In genomic region chr15:95314121-95314807, GRCm38 (mm10) we compare ENCODE assay signal across 12 mouse cellular contexts.
DNase-seq lines count a peak whose midpoint lies in the region; ATAC-seq and TF ChIP-seq lines count a peak whose summit lies in the region.
"Had no signal": no experiment of that assay in that cellular context is flagged by ENCODE, and none has a peak within 500 bp of the region (broad histone marks: within the 10 kb centered on the region; RNA-seq: fewer than 3 reads in every experiment).

No protein-coding gene starts in this region.

- H3K9ac ChIP-seq in embryonic facial prominence, embryonic 11.5 days (replicated peaks; ENCODE audit: low read length): no peak overlapping the region
- H3K9ac ChIP-seq in midbrain, embryonic 11.5 days (ENCODE audit: low read length): no peak overlapping the region
- no peak overlapping the region for H3K9ac ChIP-seq in hindbrain, embryonic 12.5 days
- H3K9ac ChIP-seq in heart, adult 2 months (ENCODE audit: low read depth, low read length): no peak overlapping the region
- H3K9ac ChIP-seq: limb, embryonic 15.5 days had no signal

- WGBS in embryonic facial prominence, embryonic 11.5 days: 51% methylated on average over 16 of the region's 16 CpGs
- 66% methylated on average over 16 of the region's 16 CpGs for WGBS in embryonic facial prominence, embryonic 10.5 days
- WGBS in midbrain, embryonic 11.5 days: 77% methylated on average over 16 of the region's 16 CpGs
- WGBS in midbrain, embryonic 10.5 days: 81% methylated on average over 16 of the region's 16 CpGs
- WGBS in hindbrain, embryonic 12.5 days: 42% methylated on average over 16 of the region's 16 CpGs
- 55% methylated on average over 16 of the region's 16 CpGs for WGBS in heart, adult 2 months

- H3K27ac ChIP-seq in embryonic facial prominence, embryonic 11.5 days (replicated peaks; ENCODE audit: low read depth, low read length): no peak overlapping the region
- no peak overlapping the region for H3K27ac ChIP-seq in embryonic facial prominence, embryonic 10.5 days (replicated peaks)
- H3K27ac ChIP-seq in midbrain, embryonic 11.5 days (ENCODE audit: low read depth, low read length): peak overlapping the region; percentile 2; the same call in 1 of the 2 replicates
- H3K27ac ChIP-seq in midbrain, embryonic 10.5 days (replicated peaks): no peak overlapping the region
- peak overlapping the region; percentile 62; the same call in 1 of the 2 replicates for H3K27ac ChIP-seq in hindbrain, embryonic 12.5 days
- H3K27ac ChIP-seq in heart, adult 2 months: no peak overlapping the region
- H3K27ac ChIP-seq: limb, embryonic 15.5 days; macrophage had no signal

- H3K79me2 ChIP-seq in heart, adult 2 months (replicated peaks; ENCODE audit: control insufficient read depth, insufficient read depth, low read length): no peaks in the 10 kb centered on the region

- no peak for TF ChIP-seq POLR2A in heart, adult 2 months (IDR thresholded peaks at IDR 0.05; ENCODE audit: insufficient read depth, low read depth, low read length)

- TF ChIP-seq CTCF in heart, adult 2 months (IDR thresholded peaks at IDR 0.05): no peak

- no peak for ATAC-seq in embryonic facial prominence, embryonic 11.5 days (replicated peaks; ENCODE audit: insufficient number of reproducible peaks, low FRiP score, low TSS enrichment, low read depth)
- no peak; the same call in 1 of the 2 replicates for ATAC-seq in midbrain, embryonic 11.5 days (ENCODE audit: low FRiP score)
- ATAC-seq in hindbrain, embryonic 12.5 days (ENCODE audit: low FRiP score): peak; percentile 78
- ATAC-seq: activated CD4-positive, CD25-positive, alpha-beta regulatory T cell, adult 4 months; intestine, postnatal 0 days had no signal

- TF ChIP-seq EP300 in heart, adult 2 months (IDR thresholded peaks at IDR 0.05; ENCODE audit: insufficient read depth, low read depth, low read length): no peak

- no peak overlapping the region for H3K4me3 ChIP-seq in embryonic facial prominence, embryonic 11.5 days (ENCODE audit: low read depth, low read length)
- H3K4me3 ChIP-seq in embryonic facial prominence, embryonic 10.5 days: no peak overlapping the region
- no peak overlapping the region for H3K4me3 ChIP-seq in midbrain, embryonic 11.5 days (ENCODE audit: low read depth, low read length)
- H3K4me3 ChIP-seq in midbrain, embryonic 10.5 days: no peak overlapping the region
- no peak overlapping the region for H3K4me3 ChIP-seq in hindbrain, embryonic 12.5 days
- H3K4me3 ChIP-seq in heart, adult 2 months: no peak overlapping the region
- H3K4me3 ChIP-seq: limb, embryonic 15.5 days had no signal

- no peak overlapping the region for H3K4me2 ChIP-seq in embryonic facial prominence, embryonic 11.5 days (ENCODE audit: low read depth, low read length)
- H3K4me2 ChIP-seq in midbrain, embryonic 11.5 days: no peak overlapping the region
- H3K4me2 ChIP-seq in hindbrain, embryonic 12.5 days (replicated peaks): no peak overlapping the region
- H3K4me2 ChIP-seq: limb, embryonic 15.5 days had no signal

- no peaks in the 10 kb centered on the region for H3K36me3 ChIP-seq in embryonic facial prominence, embryonic 11.5 days (replicated peaks; ENCODE audit: control insufficient read depth, insufficient read depth, low read depth, low read length)
- H3K36me3 ChIP-seq in embryonic facial prominence, embryonic 10.5 days (replicated peaks): no peaks in the 10 kb centered on the region
- no peaks in the 10 kb centered on the region for H3K36me3 ChIP-seq in midbrain, embryonic 11.5 days (ENCODE audit: control insufficient read depth, insufficient read depth, low read length)
- H3K36me3 ChIP-seq in midbrain, embryonic 10.5 days: no peaks in the 10 kb centered on the region
- no peaks in the 10 kb centered on the region for H3K36me3 ChIP-seq in hindbrain, embryonic 12.5 days
- H3K36me3 ChIP-seq in heart, adult 2 months (ENCODE audit: control insufficient read depth, insufficient read depth, low read length): no peaks in the 10 kb centered on the region
- H3K36me3 ChIP-seq: limb, embryonic 15.5 days had no signal

- H3K4me1 ChIP-seq in embryonic facial prominence, embryonic 11.5 days (ENCODE audit: control insufficient read depth, insufficient read depth, low read length): no peaks in the 10 kb centered on the region
- H3K4me1 ChIP-seq in embryonic facial prominence, embryonic 10.5 days: peaks cover 13% of the 10 kb centered on the region
- no peaks in the 10 kb centered on the region for H3K4me1 ChIP-seq in midbrain, embryonic 11.5 days (ENCODE audit: control insufficient read depth, insufficient read depth, low read length)
- no peaks in the 10 kb centered on the region for H3K4me1 ChIP-seq in midbrain, embryonic 10.5 days
- peaks cover 20% of the 10 kb centered on the region; the same call in 1 of the 2 replicates for H3K4me1 ChIP-seq in hindbrain, embryonic 12.5 days
- no peaks in the 10 kb centered on the region for H3K4me1 ChIP-seq in heart, adult 2 months (ENCODE audit: control insufficient read depth, insufficient read depth, low read length)
- H3K4me1 ChIP-seq: limb, embryonic 15.5 days had no signal

- peak; percentile 5 for DNase-seq in embryonic facial prominence, embryonic 11.5 days (ENCODE audit: low spot score)
- DNase-seq in embryonic facial prominence, embryonic 10.5 days (ENCODE audit: low spot score): no peak
- no peak for DNase-seq in midbrain, embryonic 11.5 days (ENCODE audit: low spot score, missing footprints)
- no peak for DNase-seq in midbrain, embryonic 10.5 days (ENCODE audit: low spot score)
- peak; percentile 70 for DNase-seq in retina, embryonic 14.5 days (ENCODE audit: low spot score)
- no peak for DNase-seq in urinary bladder, postnatal 10 days (ENCODE audit: low spot score)
- DNase-seq in heart, adult 2 months: no peak

- intact Hi-C loops in heart, adult 2 months (cut with DNase I): no loop called here

- no peaks in the 10 kb centered on the region for H3K9me3 ChIP-seq in embryonic facial prominence, embryonic 11.5 days (replicated peaks; ENCODE audit: control insufficient read depth, low read length)
- H3K9me3 ChIP-seq in embryonic facial prominence, embryonic 10.5 days: no peaks in the 10 kb centered on the region
- no peaks in the 10 kb centered on the region for H3K9me3 ChIP-seq in midbrain, embryonic 11.5 days (ENCODE audit: control insufficient read depth, low read length)
- no peaks in the 10 kb centered on the region for H3K9me3 ChIP-seq in midbrain, embryonic 10.5 days (replicated peaks)
- no peaks in the 10 kb centered on the region for H3K9me3 ChIP-seq in hindbrain, embryonic 12.5 days (replicated peaks)
- H3K9me3 ChIP-seq: limb, embryonic 15.5 days had no signal

- H3K27me3 ChIP-seq in embryonic facial prominence, embryonic 11.5 days (ENCODE audit: control insufficient read depth, insufficient read depth, low read length): no peaks in the 10 kb centered on the region
- no peaks in the 10 kb centered on the region for H3K27me3 ChIP-seq in embryonic facial prominence, embryonic 10.5 days (replicated peaks; ENCODE audit: low read depth, poor library complexity, severe bottlenecking)
- no peaks in the 10 kb centered on the region for H3K27me3 ChIP-seq in midbrain, embryonic 11.5 days (ENCODE audit: control insufficient read depth, insufficient read depth, low read length)
- no peaks in the 10 kb centered on the region for H3K27me3 ChIP-seq in midbrain, embryonic 10.5 days (ENCODE audit: low read depth, poor library complexity, severe bottlenecking)
- H3K27me3 ChIP-seq in hindbrain, embryonic 12.5 days: no peaks in the 10 kb centered on the region
- no peaks in the 10 kb centered on the region for H3K27me3 ChIP-seq in heart, adult 2 months (ENCODE audit: control insufficient read depth, insufficient read depth, low read length)
- H3K27me3 ChIP-seq: limb, embryonic 15.5 days had no signal

Comparison
In these comparisons a context has a peak if more than half of its experiments do, and no peak if none do; other contexts are left out.
1. DNase-seq: peak in embryonic facial prominence, embryonic 11.5 days (single experiment) and retina, embryonic 14.5 days (single experiment); none in embryonic facial prominence, embryonic 10.5 days (single experiment), midbrain, embryonic 11.5 days (single experiment), midbrain, embryonic 10.5 days (single experiment), urinary bladder, postnatal 10 days (single experiment) and heart, adult 2 months (0 of 2).
2. H3K27ac ChIP-seq: peak in midbrain, embryonic 11.5 days (single experiment) and hindbrain, embryonic 12.5 days (single experiment); none in embryonic facial prominence, embryonic 11.5 days (single experiment), embryonic facial prominence, embryonic 10.5 days (single experiment), midbrain, embryonic 10.5 days (single experiment) and heart, adult 2 months (single experiment).